9 mouse cellular contexts compared by ENCODE assay signal in the genomic region with DNA sequence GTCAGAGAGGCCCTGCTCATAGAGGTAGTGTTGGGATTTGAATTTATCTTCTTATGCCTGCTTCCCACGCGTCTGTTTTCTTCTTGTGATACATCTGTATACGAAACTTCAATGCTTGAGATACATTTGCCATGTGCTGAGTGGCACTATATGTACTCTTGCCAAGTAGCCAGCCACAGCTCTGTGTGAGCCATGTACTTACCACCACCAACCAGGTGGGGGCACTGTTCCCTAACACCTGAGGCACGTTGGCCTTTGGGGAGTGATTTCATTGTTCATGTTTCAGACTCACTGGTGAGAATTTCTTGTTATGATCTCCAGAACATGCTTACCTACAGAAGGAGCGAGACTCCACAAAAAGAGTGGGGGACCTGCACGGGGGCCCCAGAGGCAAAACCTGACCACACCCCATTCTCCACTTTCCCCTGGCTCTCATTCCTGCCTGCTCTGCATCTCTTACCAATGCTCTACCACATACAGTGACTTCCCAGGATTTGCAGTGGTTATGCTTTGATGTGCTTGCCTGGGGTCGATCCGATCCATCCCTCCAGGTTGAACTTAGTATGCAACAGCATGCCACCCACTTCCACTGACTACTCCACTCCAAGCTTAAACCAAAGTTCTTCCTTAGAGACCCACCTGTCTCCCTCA. TPM values are rescaled to one million over a fixed set of nuclear protein-coding genes. Genes with fewer than 3 reads are reported as not detected.
DNase-seq lines count a peak whose midpoint lies in the region; ATAC-seq and TF ChIP-seq lines count a peak whose summit lies in the region.
"Had no signal": no experiment of that assay in that cellular context is flagged by ENCODE, and none has a peak within 500 bp of the region (broad histone marks: within the 10 kb centered on the region; RNA-seq: fewer than 3 reads in every experiment).

No protein-coding gene starts in this region.

- H3K4me1 ChIP-seq in embryonic facial prominence, embryonic 11.5 days (ENCODE audit: control insufficient read depth, insufficient read depth, low read length), result no peaks in the 10 kb centered on the region
- H3K4me1 ChIP-seq in liver, embryonic 14.5 days (replicated peaks; ENCODE audit: control insufficient read depth in 2 of 2, insufficient read depth in 2 of 2, low read length in 1 of 2), result no peaks in the 10 kb centered on the region
- no peaks in the 10 kb centered on the region for H3K4me1 ChIP-seq in neural tube, embryonic 14.5 days (ENCODE audit: control insufficient read depth, insufficient read depth, low read length)
- H3K4me1 ChIP-seq in stomach, postnatal 0 days (replicated peaks; ENCODE audit: control insufficient read depth, insufficient read depth), result no peaks in the 10 kb centered on the region
- H3K4me1 ChIP-seq: embryonic facial prominence, embryonic 15.5 days had no signal

- TF ChIP-seq EP300 in liver, embryonic 14.5 days (IDR thresholded peaks at IDR 0.05; ENCODE audit: low read depth), result no peak
- no peak for TF ChIP-seq EP300 in stomach, postnatal 0 days (optimal IDR thresholded peaks at IDR 0.05)

- ATAC-seq in embryonic facial prominence, embryonic 11.5 days (replicated peaks; ENCODE audit: insufficient number of reproducible peaks, low FRiP score, low TSS enrichment, low read depth), result no peak
- ATAC-seq in liver, embryonic 14.5 days (ENCODE audit: insufficient read depth), result no peak
- ATAC-seq in neural tube, embryonic 14.5 days (ENCODE audit: low read depth), result peak; percentile 88
- ATAC-seq in stomach, postnatal 0 days (ENCODE audit: low FRiP score, low TSS enrichment), result peak; percentile 69

- H3K27me3 ChIP-seq in embryonic facial prominence, embryonic 11.5 days (ENCODE audit: control insufficient read depth, insufficient read depth, low read length), result no peaks in the 10 kb centered on the region
- no peaks in the 10 kb centered on the region for H3K27me3 ChIP-seq in liver, embryonic 14.5 days (ENCODE audit: control insufficient read depth, insufficient read depth, low read length)
- H3K27me3 ChIP-seq in neural tube, embryonic 14.5 days (ENCODE audit: control insufficient read depth, insufficient read depth, low read length), result no peaks in the 10 kb centered on the region
- H3K27me3 ChIP-seq in stomach, postnatal 0 days (ENCODE audit: control insufficient read depth, insufficient read depth, low read length), result no peaks in the 10 kb centered on the region
- H3K27me3 ChIP-seq: embryonic facial prominence, embryonic 15.5 days had no signal

- no peaks in the 10 kb centered on the region for H3K9me3 ChIP-seq in embryonic facial prominence, embryonic 11.5 days (replicated peaks; ENCODE audit: control insufficient read depth, low read length)
- no peaks in the 10 kb centered on the region for H3K9me3 ChIP-seq in liver, embryonic 14.5 days (ENCODE audit: control insufficient read depth, low read length)
- no peaks in the 10 kb centered on the region for H3K9me3 ChIP-seq in neural tube, embryonic 14.5 days (ENCODE audit: control insufficient read depth, low read length)
- no peaks in the 10 kb centered on the region for H3K9me3 ChIP-seq in stomach, postnatal 0 days (ENCODE audit: control insufficient read depth, low read length)
- H3K9me3 ChIP-seq: embryonic facial prominence, embryonic 15.5 days had no signal

- no peak overlapping the region for H3K27ac ChIP-seq in embryonic facial prominence, embryonic 11.5 days (replicated peaks; ENCODE audit: low read depth, low read length)
- H3K27ac ChIP-seq in liver, embryonic 14.5 days, result no peak overlapping the region
- no peak overlapping the region for H3K27ac ChIP-seq in neural tube, embryonic 14.5 days (ENCODE audit: low read depth, low read length)
- no peak overlapping the region for H3K27ac ChIP-seq in stomach, postnatal 0 days (replicated peaks)
- H3K27ac ChIP-seq: embryonic facial prominence, embryonic 15.5 days had no signal

- peak; percentile 73 for DNase-seq in CD4-positive helper T cell, adult 2 months (ENCODE audit: low read depth, low spot score)
- peak; percentile 78 for DNase-seq in adrenal gland, postnatal 25 days
- peak; percentile 85 for DNase-seq in embryonic facial prominence, embryonic 11.5 days (ENCODE audit: low spot score)
- DNase-seq in heart, adult 8-10 months (ENCODE audit: low spot score), result peak; percentile 74
- DNase-seq in kidney, postnatal 14 days, result peak; percentile 71
- peak in 2 of 3 experiments; percentile 14 to 32 for DNase-seq in liver, embryonic 14.5 days (ENCODE audit: low read depth in 3 of 3, low spot score in 3 of 3)
- DNase-seq in stomach, postnatal 0 days (ENCODE audit: low spot score), result peak; percentile 88

- H3K36me3 ChIP-seq in embryonic facial prominence, embryonic 11.5 days (replicated peaks; ENCODE audit: control insufficient read depth, insufficient read depth, low read depth, low read length), result no peaks in the 10 kb centered on the region
- no peaks in the 10 kb centered on the region for H3K36me3 ChIP-seq in liver, embryonic 14.5 days (replicated peaks; ENCODE audit: control insufficient read depth, insufficient read depth, low read depth)
- H3K36me3 ChIP-seq in neural tube, embryonic 14.5 days (ENCODE audit: control insufficient read depth, insufficient read depth, low read length), result no peaks in the 10 kb centered on the region
- H3K36me3 ChIP-seq in stomach, postnatal 0 days (ENCODE audit: control insufficient read depth, insufficient read depth, low read length), result no peaks in the 10 kb centered on the region
- H3K36me3 ChIP-seq: embryonic facial prominence, embryonic 15.5 days had no signal

- peak; percentile 95 for TF ChIP-seq CTCF in liver, embryonic 14.5 days (IDR thresholded peaks at IDR 0.05; ENCODE audit: low read depth)
- TF ChIP-seq CTCF in stomach, postnatal 0 days (IDR thresholded peaks at IDR 0.05; ENCODE audit: low read depth), result peak; percentile 98

- no peak overlapping the region for H3K4me3 ChIP-seq in embryonic facial prominence, embryonic 11.5 days (ENCODE audit: low read depth, low read length)
- H3K4me3 ChIP-seq in liver, embryonic 14.5 days (ENCODE audit: insufficient read depth in 1 of 2, low read depth in 2 of 2, low read length in 2 of 2), result no peak overlapping the region
- no peak overlapping the region for H3K4me3 ChIP-seq in neural tube, embryonic 14.5 days (ENCODE audit: low read depth, low read length)
- no peak overlapping the region for H3K4me3 ChIP-seq in stomach, postnatal 0 days (ENCODE audit: low read depth, low read length)
- H3K4me3 ChIP-seq: embryonic facial prominence, embryonic 15.5 days had no signal

- 29% methylated on average over 8 of the region's 8 CpGs for WGBS in embryonic facial prominence, embryonic 11.5 days
- 19% methylated on average over 8 of the region's 8 CpGs for WGBS in liver, embryonic 14.5 days (ENCODE audit: insufficient replicate concordance)
- WGBS in neural tube, embryonic 14.5 days, result 30% methylated on average over 8 of the region's 8 CpGs
- 20% methylated on average over 8 of the region's 8 CpGs for WGBS in stomach, postnatal 0 days

- H3K9ac ChIP-seq in embryonic facial prominence, embryonic 11.5 days (replicated peaks; ENCODE audit: low read length), result no peak overlapping the region
- no peak overlapping the region for H3K9ac ChIP-seq in liver, embryonic 14.5 days (replicated peaks)
- no peak overlapping the region for H3K9ac ChIP-seq in neural tube, embryonic 14.5 days (replicated peaks; ENCODE audit: low read depth, low read length)
- H3K9ac ChIP-seq in stomach, postnatal 0 days (ENCODE audit: low read length), result no peak overlapping the region
- H3K9ac ChIP-seq: embryonic facial prominence, embryonic 15.5 days had no signal

- H3K4me2 ChIP-seq in embryonic facial prominence, embryonic 11.5 days (ENCODE audit: low read depth, low read length), result no peak overlapping the region
- no peak overlapping the region for H3K4me2 ChIP-seq in liver, embryonic 14.5 days (ENCODE audit: low read depth)
- H3K4me2 ChIP-seq in neural tube, embryonic 14.5 days (ENCODE audit: low read depth, low read length), result no peak overlapping the region
- no peak overlapping the region for H3K4me2 ChIP-seq in stomach, postnatal 0 days (replicated peaks; ENCODE audit: low read depth)
- H3K4me2 ChIP-seq: embryonic facial prominence, embryonic 15.5 days had no signal

RNA-seq across cellular contexts. Expression of gene Spp2, which starts 18.0 kb away (rescaled TPM):
- total RNA-seq in adrenal gland, postnatal 25 days (2021), result 2.7 TPM in 1 of 2 replicates, not detected in the other
- polyA plus RNA-seq in embryonic facial prominence, embryonic 11.5 days (2014; fragmentation: Nextera tagmentation; extraction: Ambion mirVana), result 0.63 TPM in 1 of 2 replicates, not detected in the other
- not detected for total RNA-seq in heart, adult 8-10 months (2022)
- polyA plus RNA-seq in liver, embryonic 14.5 days (2012; rRNA removed), result 158 and 168 TPM in 2 replicates
- polyA plus RNA-seq in liver, embryonic 14.5 days (2014; fragmentation: Nextera tagmentation; extraction: Ambion mirVana), result 329 and 371 TPM in 2 replicates
- polyA plus RNA-seq in neural tube, embryonic 14.5 days (2014; fragmentation: Nextera tagmentation; extraction: Ambion mirVana), result 0.23 TPM in 1 of 2 replicates, not detected in the other
- polyA plus RNA-seq in stomach, postnatal 0 days (2015; fragmentation: Nextera tagmentation; extraction: Ambion mirVana), result 0.93 and 1.8 TPM in 2 replicates
- polyA plus RNA-seq: embryonic facial prominence, embryonic 15.5 days had no signal

Comparison
In these comparisons a context has a peak if more than half of its experiments do, and no peak if none do; other contexts are left out.
1. DNase-seq: peak in every context shown above with its lines; median percentile 88 in stomach, postnatal 0 days; 85 in embryonic facial prominence, embryonic 11.5 days; 78 in adrenal gland, postnatal 25 days; 74 in heart, adult 8-10 months; 73 in CD4-positive helper T cell, adult 2 months; 71 in kidney, postnatal 14 days; 23 in liver, embryonic 14.5 days.
2. ATAC-seq: peak in neural tube, embryonic 14.5 days (single experiment) and stomach, postnatal 0 days (single experiment); none in embryonic facial prominence, embryonic 11.5 days (single experiment) and liver, embryonic 14.5 days (single experiment).
3. RNA of gene Spp2, which starts 18.0 kb away (polyA plus RNA-seq): 158 to 371 TPM in liver, embryonic 14.5 days; 0.93 to 1.8 TPM in stomach, postnatal 0 days, 0.63 TPM in embryonic facial prominence, embryonic 11.5 days and 0.23 TPM in neural tube, embryonic 14.5 days; every median in the first group is over 10 times any median in the second.